Mouse (Mus musculus): ENCODE data around the gene Adgra1.

Gene Adgra1

GRCm38 (mm10) chr7:139850677-139851076 lies 16.7 kb downstream of the Adgra1 start:
- DNase-seq = no peak

GRCm38 (mm10) chr7:139851098-139851497 lies 17.1 kb downstream of the Adgra1 start:
- DNase-seq = no peak

- no peak for DNase-seq
Observed at GRCm38 (mm10) chr7:139855261-139855660, 21.3 kb downstream of the Adgra1 start.

- peak; percentile 31 to 77 for DNase-seq
Observed at GRCm38 (mm10) chr7:139861411-139861810, 27.4 kb downstream of the Adgra1 start.

- DNase-seq = no peak
Observed at GRCm38 (mm10) chr7:139863076-139863475, 29.1 kb downstream of the Adgra1 start.

- DNase-seq = no peak
Observed at GRCm38 (mm10) chr7:139864253-139864652, 30.3 kb downstream of the Adgra1 start.

- no peak for DNase-seq
Observed at GRCm38 (mm10) chr7:139864871-139865270, 30.9 kb downstream of the Adgra1 start.

- DNase-seq = no peak
Observed at GRCm38 (mm10) chr7:139871014-139871413, 37.0 kb downstream of the Adgra1 start.

GRCm38 (mm10) chr7:139877167-139877792 lies 43.3 kb downstream of the Adgra1 start:
- DNase-seq = peak in 1 of 2 experiments; percentile 16

- no peak for DNase-seq
Observed at GRCm38 (mm10) chr7:139878122-139878521, 44.1 kb downstream of the Adgra1 start.

- no peak for DNase-seq
Observed at GRCm38 (mm10) chr7:139878621-139879020, 44.6 kb downstream of the Adgra1 start.

- DNase-seq = no peak
Observed at GRCm38 (mm10) chr7:139883545-139883944, 49.6 kb downstream of the Adgra1 start.

GRCm38 (mm10) chr7:139891779-139892178 lies 57.8 kb downstream of the Adgra1 start:
- no peak for DNase-seq

- no peak for DNase-seq
Observed at GRCm38 (mm10) chr7:139894655-139895557, 60.9 kb downstream of the Adgra1 start, which contains the start of gene Kndc1. Kndc1 (plus strand) TSS chr7:139894696.

GRCm38 (mm10) chr7:139896271-139896670 lies 62.3 kb downstream of the Adgra1 start:
- DNase-seq = no peak

GRCm38 (mm10) chr7:139896796-139897195 lies 62.8 kb downstream of the Adgra1 start:
- DNase-seq = no peak

- no peak for DNase-seq
Observed at GRCm38 (mm10) chr7:139898606-139899005, 64.6 kb downstream of the Adgra1 start.

GRCm38 (mm10) chr7:139899505-139899904 lies 65.5 kb downstream of the Adgra1 start:
- DNase-seq = no peak

GRCm38 (mm10) chr7:139900456-139900855 lies 66.5 kb downstream of the Adgra1 start:
- DNase-seq = no peak

- DNase-seq = no peak
Observed at GRCm38 (mm10) chr7:139900896-139901295, 66.9 kb downstream of the Adgra1 start.

GRCm38 (mm10) chr7:139901981-139902380 lies 68.0 kb downstream of the Adgra1 start:
- no peak for DNase-seq

- DNase-seq = no peak
Observed at GRCm38 (mm10) chr7:139905261-139905660, 71.3 kb downstream of the Adgra1 start.

GRCm38 (mm10) chr7:139905661-139906060 lies 71.7 kb downstream of the Adgra1 start:
- DNase-seq = peak; percentile 9 to 32

GRCm38 (mm10) chr7:139908176-139908575 lies 74.2 kb downstream of the Adgra1 start:
- no peak for DNase-seq
